22 mouse cellular contexts compared by ENCODE assay signal in the genomic region with DNA sequence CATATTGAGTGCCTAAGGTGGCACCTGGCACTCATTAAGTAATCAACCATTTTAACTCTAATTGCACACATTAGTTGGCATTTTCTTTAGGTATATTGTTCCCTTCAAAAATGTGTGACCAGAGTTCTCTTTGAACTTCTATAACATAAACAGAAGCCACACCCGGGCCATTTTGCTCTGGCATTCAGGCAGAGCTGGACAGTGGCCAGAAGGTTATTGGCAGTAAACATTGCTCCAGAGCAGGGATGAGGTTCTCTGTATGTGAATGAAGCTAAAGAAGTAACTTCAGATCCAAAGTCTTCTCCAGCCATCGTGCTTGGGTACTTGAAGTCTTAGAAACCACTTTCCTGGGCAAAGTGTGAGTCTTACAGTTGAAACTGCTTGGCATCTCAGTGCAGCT. TPM values are rescaled to one million over a fixed set of nuclear protein-coding genes. Genes with fewer than 3 reads are reported as not detected.
DNase-seq lines count a peak whose midpoint lies in the region; ATAC-seq and TF ChIP-seq lines count a peak whose summit lies in the region.
"Had no signal": no experiment of that assay in that cellular context is flagged by ENCODE, and none has a peak within 500 bp of the region (broad histone marks: within the 10 kb centered on the region; RNA-seq: fewer than 3 reads in every experiment).

No protein-coding gene starts in this region.

- no peak for ATAC-seq in liver, postnatal 0 days
- ATAC-seq: activated CD4-positive, CD25-positive, alpha-beta regulatory T cell, adult 4 months; forebrain, embryonic 14.5 days; forebrain, postnatal 0 days; intestine, postnatal 0 days had no signal

- H3K36me3 ChIP-seq in liver, postnatal 0 days (replicated peaks; ENCODE audit: insufficient read depth, low read length), result no peaks in the 10 kb centered on the region
- H3K36me3 ChIP-seq: hindbrain, embryonic 12.5 days; hindbrain, embryonic 15.5 days had no signal

- no peak overlapping the region for H3K9ac ChIP-seq in liver, postnatal 0 days (replicated peaks)
- H3K9ac ChIP-seq: forebrain, postnatal 0 days; hindbrain, embryonic 12.5 days; hindbrain, embryonic 15.5 days had no signal

- peak; percentile 14 for DNase-seq in adrenal gland, postnatal 10 days
- DNase-seq in adrenal gland, adult (ENCODE audit: inconsistent age in 2 of 2, low spot score in 1 of 2), result no peak
- peak; percentile 50 for DNase-seq in liver, postnatal 0 days
- DNase-seq in liver (no peak), NIH3T3 (ENCODE audit: low read depth) (peak; percentile 2)
- no peak for DNase-seq in frontal cortex, postnatal 10 days (ENCODE audit: low spot score in 2 of 2)
- DNase-seq: adrenal gland, postnatal 14 days; cerebellum, adult 11 months; cerebellum, adult 2 months; cerebellum, adult 9-11 months; cerebellum, postnatal 36 days; forebrain, postnatal 0 days; gastrocnemius, postnatal 14 days; heart, adult 11 months had no signal

- no peak overlapping the region for H3K4me2 ChIP-seq in liver, postnatal 0 days (ENCODE audit: low read depth, low read length)
- H3K4me2 ChIP-seq: heart, embryonic 11.5 days; hindbrain, embryonic 12.5 days; hindbrain, embryonic 15.5 days had no signal

- H3K27ac ChIP-seq in liver, postnatal 0 days (ENCODE audit: low read depth), result no peak overlapping the region
- H3K27ac ChIP-seq: hindbrain, embryonic 12.5 days; hindbrain, embryonic 15.5 days had no signal

- peaks cover 9% of the 10 kb centered on the region for H3K27me3 ChIP-seq in liver, postnatal 0 days (ENCODE audit: insufficient read depth, low read length)
- H3K27me3 ChIP-seq: hindbrain, embryonic 15.5 days had no signal

- no peak for TF ChIP-seq CTCF in liver, postnatal 0 days (IDR thresholded peaks at IDR 0.05; ENCODE audit: low read depth)

- TF ChIP-seq EP300 in liver, postnatal 0 days (IDR thresholded peaks at IDR 0.05; ENCODE audit: low read depth), result no peak

- no peaks in the 10 kb centered on the region for H3K9me3 ChIP-seq in liver, postnatal 0 days (ENCODE audit: low read length)
- H3K9me3 ChIP-seq: hindbrain, embryonic 12.5 days; hindbrain, embryonic 15.5 days had no signal

- no peak overlapping the region for H3K4me3 ChIP-seq in liver, postnatal 0 days (ENCODE audit: low read depth, low read length)
- H3K4me3 ChIP-seq: hindbrain, embryonic 12.5 days; hindbrain, embryonic 15.5 days had no signal

- peaks cover 12% of the 10 kb centered on the region; the same call in 1 of the 2 replicates for H3K4me1 ChIP-seq in liver, postnatal 0 days (ENCODE audit: insufficient read depth)

- 46% methylated on average over 2 of the region's 2 CpGs for WGBS in liver, postnatal 0 days (ENCODE audit: insufficient replicate concordance)

RNA-seq across cellular contexts. Expression of a gene that starts 3.9 kb away (rescaled TPM):
- total RNA-seq in adrenal gland, postnatal 10 days (2021), result 10 to 100 TPM in 1 of 2 experiments, 1 to 10 TPM in 1; 9.1 to 16.1 TPM
- polyA plus RNA-seq in liver, postnatal 0 days (2015; fragmentation: Nextera tagmentation; extraction: Ambion mirVana), result 0.93 and 1.5 TPM in 2 replicates
- total RNA-seq: hematopoietic stem cell, adult 5-6 weeks; MEL had no signal
- polyA plus RNA-seq: activated CD4-positive, CD25-positive, alpha-beta regulatory T cell, adult 4 months had no signal

Comparison
In these comparisons a context has a peak if more than half of its experiments do, and no peak if none do; other contexts are left out.
1. DNase-seq: peak in adrenal gland, postnatal 10 days (single experiment), liver, postnatal 0 days (single experiment) and NIH3T3 (single experiment); none in adrenal gland, adult (0 of 2), liver (single experiment) and frontal cortex, postnatal 10 days (0 of 2).